Mouse (Mus musculus) layer of hippocampus, adult 6 months (tissue): ENCODE data around the gene Axl. TPM values are rescaled to one million over a fixed set of nuclear protein-coding genes. Genes with fewer than 3 reads are reported as not detected.

Source experiments
- long read RNA-seq, 2 experiments: library from polyadenylated mRNA; unstranded; transcript quantifications; one replicate each; pipeline ENCODE4 v2.0.0; 2019 to 2020
- microRNA-seq: library from miRNA; unstranded; fragments of <30 nt; microRNA quantifications from one replicate; pipeline ENCODE4 v1.2.0, GENCODE M21; 2020
- polyA plus RNA-seq: library from polyadenylated mRNA; unstranded; fragments of <200 nt; fragmentation: Nextera tagmentation; gene quantifications from 2 replicates; pipeline ENCODE4 v1.2.3, GENCODE M21; 2021

Gene Axl
- 17.1 and 18.5 TPM in 2 replicates for polyA plus RNA-seq
- long read RNA-seq, experiment 1, full-length matches to known transcripts: 11 of 25 reads
- long read RNA-seq, experiment 1, partial matches to known transcripts: 8 of 25 reads
- long read RNA-seq, experiment 1, other reads (novel, unspliced or antisense): 6 of 25 reads
- long read RNA-seq, experiment 2, full-length matches to known transcripts: 71 of 111 reads
- long read RNA-seq, experiment 2, partial matches to known transcripts: 24 of 111 reads
- long read RNA-seq, experiment 2, other reads (novel, unspliced or antisense): 16 of 111 reads

GRCm38 (mm10) chr7:25788220-25789128, at the start of gene Axl:
Gene Axl (minus strand): TSS chr7:25788705.

GRCm38 (mm10) chr7:25816241-25816919, 27.9 kb upstream of the Axl start, which contains the start of gene Cyp2s1:
Gene Cyp2s1 (minus strand): TSS chr7:25816913.

GRCm38 (mm10) chr7:25754738-25755467, 33.6 kb downstream of the Axl start, which contains the start of gene Hnrnpul1:
Gene Hnrnpul1 (minus strand): TSS chr7:25754757.

GRCm38 (mm10) chr7:25718788-25719417, 69.6 kb downstream of the Axl start, which contains the start of gene Ccdc97:
Gene Ccdc97 (minus strand): TSS chr7:25719088.

Small RNAs within 50 kb of the gene (microRNA-seq; reads per million reads assigned to microRNA genes)
- not detected for gene Gm24865

Other genes starting within 250 kb of the Axl start
- 0.15 and 0.44 TPM in 2 replicates for gene Ceacam2, start 248.8 kb downstream of the Axl start, polyA plus RNA-seq
- gene Erich4, start 172.8 kb downstream of the Axl start, polyA plus RNA-seq: 0.26 TPM in 1 of 2 replicates, not detected in the other
- gene Dmac2, start 169.3 kb downstream of the Axl start, polyA plus RNA-seq: 42.7 and 50.0 TPM in 2 replicates
- gene B3gnt8, start 162.1 kb downstream of the Axl start, polyA plus RNA-seq: 0.19 and 0.45 TPM in 2 replicates
- 30.5 TPM in 2 replicates for gene Bckdha, start 129.7 kb downstream of the Axl start, polyA plus RNA-seq
- 38.7 and 38.9 TPM in 2 replicates for gene Exosc5, start 129.5 kb downstream of the Axl start, polyA plus RNA-seq
- 25.7 and 26.5 TPM in 2 replicates for gene Tmem91, start 113.5 kb downstream of the Axl start, polyA plus RNA-seq
- gene B9d2, start 107.9 kb downstream of the Axl start, polyA plus RNA-seq: 45.1 and 47.8 TPM in 2 replicates
- gene Tgfb1, start 101.7 kb downstream of the Axl start, polyA plus RNA-seq: 0.26 and 0.60 TPM in 2 replicates
- gene Ccdc97, start 69.6 kb downstream of the Axl start, polyA plus RNA-seq: 40.0 and 50.9 TPM in 2 replicates
- 7.5 and 9.4 TPM in 2 replicates for gene Hnrnpul1, start 33.9 kb downstream of the Axl start, polyA plus RNA-seq
- 1.3 and 1.6 TPM in 2 replicates for gene Cyp2s1, start 28.2 kb upstream of the Axl start, polyA plus RNA-seq
- gene Cyp2b10, start 108.9 kb upstream of the Axl start, polyA plus RNA-seq: not detected in 2 replicates